Mouse (Mus musculus): ENCODE results near the gene Igsf9.

DNA sequence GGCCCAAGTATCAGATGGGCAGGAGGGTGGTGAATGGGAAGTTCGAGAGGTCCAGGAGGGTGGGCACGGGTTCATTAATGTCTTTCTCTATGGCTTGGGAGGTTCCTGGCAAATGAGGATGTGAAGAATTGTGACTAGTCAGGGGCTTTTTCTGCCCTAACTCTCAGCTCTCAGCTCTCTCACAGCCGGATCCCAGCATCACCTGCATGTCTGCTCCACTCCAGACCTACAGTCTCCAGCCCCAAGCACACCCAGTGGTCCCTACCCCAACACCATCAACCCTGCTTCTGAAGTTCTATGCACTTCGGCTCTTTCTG is 32.6 kb downstream of the Igsf9 start:
- TF ChIP-seq POLR2A (IDR thresholded peaks at IDR 0.05; ENCODE audit: insufficient read depth, low read length) (no peak), CTCF (IDR thresholded peaks at IDR 0.05; ENCODE audit: low read depth, low read length) (no peak), EP300 (IDR thresholded peaks at IDR 0.05; ENCODE audit: insufficient read depth, low read depth, low read length) (no peak)
